Mouse (Mus musculus) E14TG2a.4 (cell line): ENCODE measurements around the gene Anks4b.

Experiments
- CTCF ChIP-seq: conservative IDR thresholded peaks from 2 replicates; pipeline ENCODE4 v1.5.1; 2014; ENCODE audit warnings: low read length
- NANOG ChIP-seq: IDR thresholded peaks from 2 replicates; pipeline ENCODE4 v1.6.1; 2014; ENCODE audit warnings: borderline replicate concordance, low read length, mixed read lengths
- POU5F1 ChIP-seq: IDR thresholded peaks from 2 replicates; pipeline ENCODE4 v1.6.1; 2014; ENCODE audit warnings: low read length, borderline replicate concordance

- TF ChIP-seq CTCF (no peak), POU5F1 (no peak), NANOG (no peak)
These were observed 28.5 kb upstream of the Anks4b start, which contains the start of gene Zp2 for GRCm38 (mm10) chr7:120145191-120145590.
